Mouse (Mus musculus) erythroblast, embryonic 14.5 days (primary cell): ENCODE data around the gene Cenpm.

Experiments used
- GATA1 ChIP-seq: IDR thresholded peaks from 2 replicates; pipeline ENCODE4 v1.6.1; 2012; ENCODE audit warnings: low read length, inconsistent platforms, mixed read lengths
- TAL1 ChIP-seq: IDR thresholded peaks from 3 replicates; pipeline ENCODE4 v1.6.1; 2012; ENCODE audit warnings: low read length, inconsistent platforms, mixed read lengths

- no peak for TF ChIP-seq TAL1
- no peak for TF ChIP-seq GATA1
These were observed 33.0 kb upstream of the Cenpm start for GRCm38 (mm10) chr15:82277591-82277990.
